Mouse (Mus musculus) liver, postnatal 0 days (tissue): ENCODE measurements around the gene Zfp821.

Source experiments
- CTCF ChIP-seq: sonication (generic); IDR thresholded peaks from 2 replicates; pipeline ENCODE4 v1.5.1; 2016; ENCODE audit warnings: antibody characterized with exemption, low read depth
- EP300 ChIP-seq: IDR thresholded peaks from 2 replicates; pipeline ENCODE4 v1.6.1; 2016; ENCODE audit warnings: antibody characterized with exemption, low read depth, mild to moderate bottlenecking

DNA sequence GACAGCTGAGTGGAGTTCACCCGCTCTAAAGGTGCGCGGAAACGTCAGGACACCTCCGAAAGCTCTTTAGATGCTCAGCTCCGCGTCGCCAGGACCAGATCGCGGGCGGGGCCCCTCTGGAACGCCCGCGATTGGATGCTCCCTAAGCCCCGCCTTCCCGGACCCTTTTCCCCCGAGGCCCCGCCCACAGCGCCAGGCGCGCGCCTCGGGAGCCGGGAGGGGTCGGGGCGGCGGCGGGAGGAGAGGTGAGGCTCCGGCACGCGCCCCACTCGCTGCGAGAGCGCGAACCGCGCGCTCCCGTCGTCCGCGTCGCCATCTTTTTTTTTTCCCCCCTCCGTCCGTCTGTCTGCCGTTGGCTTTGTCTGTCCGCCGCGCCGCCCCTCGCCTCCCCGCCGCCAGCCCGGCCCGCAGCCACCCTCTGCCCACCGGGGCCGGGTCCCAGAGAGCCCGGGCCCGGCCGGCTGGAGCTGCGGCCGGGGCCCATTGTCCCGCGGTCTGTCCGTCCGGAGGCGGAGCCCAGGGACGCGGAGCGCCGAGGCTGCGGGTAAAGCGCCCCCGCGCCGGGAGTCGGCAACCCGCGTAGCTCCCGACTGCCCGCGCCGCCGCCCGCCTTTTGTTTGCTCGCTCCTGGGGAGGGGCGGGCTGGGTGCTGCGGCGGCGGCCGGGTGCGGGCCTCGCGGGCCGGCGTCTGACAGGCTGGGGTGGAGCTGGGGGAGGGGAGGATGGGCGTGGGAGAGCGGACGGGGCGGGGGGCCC lies at the start of gene Zfp821:
- TF ChIP-seq CTCF (no peak), EP300 (no peak)
